Mouse (Mus musculus) heart, embryonic 13.5 days (tissue): ENCODE measurements around the gene BC004004. TPM values are rescaled to one million over a fixed set of nuclear protein-coding genes. Genes with fewer than 3 reads are reported as not detected.
A peak's percentile ranks its signal among the peaks of the same experiment; 100 is the strongest.
"Not testable (repeated sequence)": the region's sequence is repeated elsewhere in the genome, so short reads cannot be mapped to it uniquely, and the experiment has no call there.

Experiments
- ATAC-seq: fragments of 200-750 bp; cut with Nextera tagmentation; 2 replicates; pipeline ENCODE4 v1.8.0; 2017; ENCODE audit warnings: moderate TSS enrichment; ENCODE audit not compliant: insufficient number of reproducible peaks, low FRiP score, low TSS enrichment; ENCODE audit errors: extremely low read depth
- H3K27ac ChIP-seq: fragments of 300-500 bp; sonication (generic); replicated peaks from 2 replicates; pipeline ENCODE4 v1.5.1; 2015; ENCODE audit warnings: moderate library complexity, mild to moderate bottlenecking, inconsistent platforms
- H3K27me3 ChIP-seq: fragments of 300-500 bp; sonication (generic); replicated peaks from 2 replicates; pipeline ENCODE4 v1.6.1; 2015; ENCODE audit warnings: mild to moderate bottlenecking, inconsistent platforms
- H3K36me3 ChIP-seq: fragments of 300-500 bp; sonication (generic); 2 replicates; pipeline ENCODE4 v1.6.1; 2015; ENCODE audit warnings: mild to moderate bottlenecking, inconsistent platforms
- H3K4me1 ChIP-seq: fragments of 300-500 bp; sonication (generic); 2 replicates; pipeline ENCODE4 v1.6.1; 2015; ENCODE audit warnings: inconsistent platforms
- H3K4me2 ChIP-seq: fragments of 300-500 bp; sonication (generic); 2 replicates; pipeline ENCODE4 v1.6.1; 2015; ENCODE audit warnings: inconsistent platforms, mild to moderate bottlenecking, moderate library complexity
- H3K4me3 ChIP-seq: fragments of 300-500 bp; sonication (generic); 2 replicates; pipeline ENCODE4 v1.5.1; 2015; ENCODE audit warnings: moderate library complexity, mild to moderate bottlenecking, inconsistent platforms
- H3K9ac ChIP-seq: fragments of 300-500 bp; sonication (generic); 2 replicates; pipeline ENCODE4 v1.6.1; 2015; ENCODE audit warnings: inconsistent platforms, mild to moderate bottlenecking, moderate library complexity
- H3K9me3 ChIP-seq: fragments of 300-500 bp; sonication (generic); 2 replicates; pipeline ENCODE4 v1.6.1; 2016; ENCODE audit warnings: inconsistent platforms
- WGBS: fragments of 180-500 bp; shearing (Covaris S2); methylation state at CpG from one replicate; pipeline ENCODE4 v1.1.7; 2015; ENCODE audit warnings: mixed read lengths; 5-methylcytosine and 5-hydroxymethylcytosine counted together
- polyA plus RNA-seq: library from polyadenylated mRNA; unstranded; fragments of >200 nt; fragmentation: Nextera tagmentation; extraction: Ambion mirVana; gene quantifications from 2 replicates; pipeline ENCODE4 v1.2.1, GENCODE M21; 2015

BC004004 gene
- polyA plus RNA-seq, 1 experiment from 2014 or later = 85.0 TPM

GRCm38 (mm10) chr17:29249512-29249911 is 19.1 kb upstream of the BC004004 start:
- no peak overlapping the region for H3K4me2 ChIP-seq
- peak overlapping the region; percentile 95 for H3K27ac ChIP-seq
- H3K4me1 ChIP-seq = peaks cover 98% of the 10 kb centered on the region
- peak overlapping the region; percentile 68 for H3K9ac ChIP-seq
- H3K27me3 ChIP-seq = no peaks in the 10 kb centered on the region; the same call in 1 of the 2 replicates
- H3K4me3 ChIP-seq = no peak overlapping the region
- no peak for ATAC-seq
- H3K9me3 ChIP-seq = no peaks in the 10 kb centered on the region
- WGBS = 47% methylated on average over 9 of the region's 9 CpGs
- H3K36me3 ChIP-seq = peaks cover 33% of the 10 kb centered on the region

- H3K9ac ChIP-seq, H3K4me2 ChIP-seq, H3K9me3 ChIP-seq, H3K27me3 ChIP-seq, H3K4me3 ChIP-seq, ATAC-seq: not testable (repeated sequence)
- Histone ChIP-seq H3K27ac (peak overlapping the region; percentile 95), H3K36me3 (peaks cover 46% of the 10 kb centered on the region), H3K4me1 (peaks cover 98% of the 10 kb centered on the region)
- WGBS = 58% methylated on average over 14 of the region's 14 CpGs
Measured at GRCm38 (mm10) chr17:29251006-29251405, 17.6 kb upstream of the BC004004 start.

GRCm38 (mm10) chr17:29251608-29252390 is 16.8 kb upstream of the BC004004 start:
- peak overlapping the region; percentile 61; the same call in 1 of the 2 replicates for H3K9ac ChIP-seq
- peak overlapping the region; percentile 30 for H3K4me2 ChIP-seq
- H3K4me1 ChIP-seq = peaks cover 99% of the 10 kb centered on the region
- H3K9me3 ChIP-seq = no peaks in the 10 kb centered on the region
- H3K4me3 ChIP-seq = no peak overlapping the region
- ATAC-seq = no peak
- WGBS = 44% methylated on average over 15 of the region's 15 CpGs
- H3K27me3 ChIP-seq = no peaks in the 10 kb centered on the region
- peak overlapping the region; percentile 95 for H3K27ac ChIP-seq
- H3K36me3 ChIP-seq = peaks cover 47% of the 10 kb centered on the region

- H3K36me3 ChIP-seq = peaks cover 55% of the 10 kb centered on the region
- no peak for ATAC-seq
- 55% methylated on average over 2 of the region's 2 CpGs for WGBS
- H3K4me3 ChIP-seq = no peak overlapping the region
- H3K4me1 ChIP-seq = peaks cover 99% of the 10 kb centered on the region
- H3K27me3 ChIP-seq = no peaks in the 10 kb centered on the region
- H3K9me3 ChIP-seq = no peaks in the 10 kb centered on the region
- H3K9ac ChIP-seq = 0 out of 2 replicates have a peak overlapping the region, but pooled peaks have one; percentile 5
- H3K27ac ChIP-seq = peak overlapping the region; percentile 95
- H3K4me2 ChIP-seq = no peak overlapping the region; the same call in 1 of the 2 replicates
Measured at GRCm38 (mm10) chr17:29253236-29253635, 15.4 kb upstream of the BC004004 start.

GRCm38 (mm10) chr17:29253684-29254083 is 14.9 kb upstream of the BC004004 start:
- peak overlapping the region; percentile 51 for H3K9ac ChIP-seq
- 41% methylated on average over 9 of the region's 9 CpGs for WGBS
- H3K4me3 ChIP-seq = no peak overlapping the region
- H3K27me3 ChIP-seq = no peaks in the 10 kb centered on the region
- no peak for ATAC-seq
- H3K9me3 ChIP-seq = no peaks in the 10 kb centered on the region
- H3K4me1 ChIP-seq = peaks cover 99% of the 10 kb centered on the region
- peak overlapping the region; percentile 95 for H3K27ac ChIP-seq
- H3K4me2 ChIP-seq = peak overlapping the region; percentile 33
- H3K36me3 ChIP-seq = peaks cover 60% of the 10 kb centered on the region

- ATAC-seq = not testable (repeated sequence)
Measured at GRCm38 (mm10) chr17:29254784-29255183, 13.8 kb upstream of the BC004004 start.

GRCm38 (mm10) chr17:29256507-29256906 is 12.1 kb upstream of the BC004004 start:
- 67% methylated on average over 6 of the region's 6 CpGs for WGBS
- H3K4me1 ChIP-seq = peaks cover 94% of the 10 kb centered on the region

More at GRCm38 (mm10) chr17:29254784-29255183, 13.8 kb upstream of the BC004004 start:
- Histone ChIP-seq H3K27ac (peak overlapping the region; percentile 95), H3K9ac (peak overlapping the region; percentile 51; the same call in 1 of the 2 replicates), H3K4me1 (peaks cover 99% of the 10 kb centered on the region), H3K36me3 (peaks cover 62% of the 10 kb centered on the region)
- not testable (repeated sequence) for H3K4me2 ChIP-seq, H3K9me3 ChIP-seq, H3K4me3 ChIP-seq, H3K27me3 ChIP-seq
- WGBS = 84% methylated on average over 6 of the region's 6 CpGs

GRCm38 (mm10) chr17:29257001-29257511 is 11.5 kb upstream of the BC004004 start:
- Histone ChIP-seq H3K4me1 (peaks cover 94% of the 10 kb centered on the region), H3K27ac (peak overlapping the region; percentile 96), H3K36me3 (peaks cover 64% of the 10 kb centered on the region), H3K27me3 (no peaks in the 10 kb centered on the region), H3K9ac (peak overlapping the region; percentile 67), H3K9me3 (no peaks in the 10 kb centered on the region), H3K4me2 (peak overlapping the region; percentile 46), H3K4me3 (no peak overlapping the region)
- 52% methylated on average over 10 of the region's 10 CpGs for WGBS
- peak; percentile 34; the same call in 1 of the 2 replicates for ATAC-seq

More at GRCm38 (mm10) chr17:29256507-29256906, 12.1 kb upstream of the BC004004 start:
- no peaks in the 10 kb centered on the region for H3K27me3 ChIP-seq
- H3K27ac ChIP-seq = peak overlapping the region; percentile 96
- H3K9me3 ChIP-seq = no peaks in the 10 kb centered on the region
- H3K4me2 ChIP-seq = peak overlapping the region; percentile 46
- peak overlapping the region; percentile 67 for H3K9ac ChIP-seq
- peak overlapping the region; percentile 9; the same call in 1 of the 2 replicates for H3K4me3 ChIP-seq
- peaks cover 64% of the 10 kb centered on the region for H3K36me3 ChIP-seq
- ATAC-seq = no peak

GRCm38 (mm10) chr17:29258025-29258558 is 10.5 kb upstream of the BC004004 start:
- no peak for ATAC-seq
- no peaks in the 10 kb centered on the region for H3K9me3 ChIP-seq
- H3K4me1 ChIP-seq = peaks cover 94% of the 10 kb centered on the region
- peaks cover 64% of the 10 kb centered on the region for H3K36me3 ChIP-seq
- WGBS = 81% methylated on average over 10 of the region's 10 CpGs
- H3K27ac ChIP-seq = peak overlapping the region; percentile 96
- no peaks in the 10 kb centered on the region for H3K27me3 ChIP-seq
- no peak overlapping the region for H3K4me2 ChIP-seq
- H3K9ac ChIP-seq = peak overlapping the region; percentile 61
- no peak overlapping the region for H3K4me3 ChIP-seq

- WGBS = 80% methylated on average over 2 of the region's 2 CpGs
- H3K36me3 ChIP-seq = peaks cover 62% of the 10 kb centered on the region
- peak overlapping the region; percentile 37 for H3K9ac ChIP-seq
- H3K4me3 ChIP-seq = no peak overlapping the region
- H3K9me3 ChIP-seq = no peaks in the 10 kb centered on the region
- peaks cover 87% of the 10 kb centered on the region for H3K4me1 ChIP-seq
- ATAC-seq = no peak
- H3K27ac ChIP-seq = peak overlapping the region; percentile 96
- H3K4me2 ChIP-seq = no peak overlapping the region
- H3K27me3 ChIP-seq = no peaks in the 10 kb centered on the region
Measured at GRCm38 (mm10) chr17:29258921-29259320, 9.7 kb upstream of the BC004004 start.

- no peak for ATAC-seq
- H3K9me3 ChIP-seq = no peaks in the 10 kb centered on the region
- no peak overlapping the region for H3K4me2 ChIP-seq
- 8% methylated on average over 3 of the region's 3 CpGs for WGBS
- H3K27ac ChIP-seq = 0 out of 2 replicates have a peak overlapping the region, but pooled peaks have one; percentile 96
- H3K36me3 ChIP-seq = peaks cover 56% of the 10 kb centered on the region
- H3K4me3 ChIP-seq = no peak overlapping the region
- H3K9ac ChIP-seq = peak overlapping the region; percentile 37; the same call in 1 of the 2 replicates
- H3K27me3 ChIP-seq = no peaks in the 10 kb centered on the region
- peaks cover 85% of the 10 kb centered on the region for H3K4me1 ChIP-seq
Measured at GRCm38 (mm10) chr17:29259489-29259888, 9.1 kb upstream of the BC004004 start.
